Mouse (Mus musculus) heart, embryonic 11.5 days (tissue): ENCODE data around the gene Arhgap32. TPM values are rescaled to one million over a fixed set of nuclear protein-coding genes. Genes with fewer than 3 reads are reported as not detected.
"Not testable (repeated sequence)": the region's sequence is repeated elsewhere in the genome, so short reads cannot be mapped to it uniquely, and the experiment has no call there.

Source experiments
- ATAC-seq: fragments of 200-750 bp; cut with Nextera tagmentation; replicated peaks from 2 replicates; pipeline ENCODE4 v1.8.0; 2017; ENCODE audit warnings: moderate library complexity; ENCODE audit not compliant: insufficient number of reproducible peaks, low FRiP score, low TSS enrichment
- H3K27ac ChIP-seq: fragments of 300-500 bp; sonication (generic); 2 replicates; pipeline ENCODE4 v1.5.1; 2014; ENCODE audit warnings: mild to moderate bottlenecking, low read depth, low read length
- H3K27me3 ChIP-seq: fragments of 300-500 bp; sonication (generic); 2 replicates; pipeline ENCODE4 v1.6.1; 2014; ENCODE audit warnings: mild to moderate bottlenecking, low read length, mixed read lengths; ENCODE audit not compliant: control insufficient read depth, insufficient read depth
- H3K36me3 ChIP-seq: fragments of 300-500 bp; sonication (generic); 2 replicates; pipeline ENCODE4 v1.6.1; 2014; ENCODE audit warnings: mild to moderate bottlenecking, low read length, moderate library complexity, mixed read lengths; ENCODE audit not compliant: control insufficient read depth, insufficient read depth
- H3K4me1 ChIP-seq: fragments of 300-500 bp; sonication (generic); 2 replicates; pipeline ENCODE4 v1.6.1; 2014; ENCODE audit warnings: low read length; ENCODE audit not compliant: control insufficient read depth, insufficient read depth
- H3K4me2 ChIP-seq: fragments of 300-500 bp; sonication (generic); 2 replicates; pipeline ENCODE4 v1.6.1; 2014; ENCODE audit warnings: mild to moderate bottlenecking, moderate library complexity
- H3K4me3 ChIP-seq: fragments of 300-500 bp; sonication (generic); 2 replicates; pipeline ENCODE4 v1.5.1; 2014; ENCODE audit warnings: low read depth, low read length
- H3K9ac ChIP-seq: fragments of 300-500 bp; sonication (generic); 2 replicates; pipeline ENCODE4 v1.6.1; 2014; ENCODE audit warnings: mild to moderate bottlenecking, low read depth, low read length, moderate library complexity
- H3K9me3 ChIP-seq: fragments of 300-500 bp; sonication (generic); replicated peaks from 2 replicates; pipeline ENCODE4 v1.6.1; 2016; ENCODE audit warnings: low read length; ENCODE audit not compliant: control insufficient read depth
- WGBS: fragments of 180-500 bp; shearing (Covaris S2); extraction: QIAGEN DNeasy Blood & Tissue Kit; methylation state at CpG from one replicate; pipeline ENCODE4 v1.1.7; 2014; ENCODE audit not compliant: insufficient replicate concordance; 5-methylcytosine and 5-hydroxymethylcytosine counted together
- polyA plus RNA-seq: library from polyadenylated mRNA; unstranded; fragments of >200 nt; fragmentation: Nextera tagmentation; extraction: Ambion mirVana; gene quantifications from 2 replicates; pipeline ENCODE4 v1.2.1, GENCODE M21; 2014

Arhgap32 gene
- polyA plus RNA-seq, 1 experiment from 2014 or later, result 3.7 TPM

GRCm38 (mm10) chr9:32159724-32160123, 43.8 kb downstream of the Arhgap32 start:
- no peaks in the 10 kb centered on the region for H3K9me3 ChIP-seq
- H3K27me3 ChIP-seq, result no peaks in the 10 kb centered on the region
- H3K27ac ChIP-seq, result no peak overlapping the region
- no peak overlapping the region for H3K9ac ChIP-seq
- 67% methylated on average over 3 of the region's 3 CpGs for WGBS
- no peak overlapping the region for H3K4me3 ChIP-seq
- ATAC-seq, result no peak
- peaks cover 10% of the 10 kb centered on the region for H3K4me1 ChIP-seq
- no peaks in the 10 kb centered on the region for H3K36me3 ChIP-seq
- no peak overlapping the region for H3K4me2 ChIP-seq

DNA sequence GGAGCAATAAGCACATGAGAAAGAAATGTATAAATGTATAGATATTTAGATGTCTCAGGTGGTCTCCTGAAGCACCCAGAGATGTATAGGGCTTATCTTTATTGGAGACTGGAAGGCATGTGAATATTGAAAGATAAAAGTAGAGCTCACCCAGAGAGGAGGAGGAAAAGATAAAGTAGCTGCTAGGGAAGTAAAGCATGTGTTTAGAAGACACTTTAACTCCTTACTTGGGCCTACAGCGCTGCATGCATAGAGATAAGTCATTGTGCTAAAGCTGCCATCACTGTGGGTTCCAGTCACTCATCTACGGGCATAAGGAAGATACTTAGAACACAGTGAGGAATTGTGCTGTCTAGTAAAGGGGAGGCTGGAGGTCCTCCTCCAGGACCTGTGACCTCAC, 46.9 kb downstream of the Arhgap32 start:
- Histone ChIP-seq H3K4me1 (peaks cover 6% of the 10 kb centered on the region; the same call in 1 of the 2 replicates), H3K4me2 (no peak overlapping the region), H3K27ac (0 out of 2 replicates have a peak overlapping the region, but pooled peaks have one; percentile 15), H3K27me3 (no peaks in the 10 kb centered on the region), H3K4me3 (no peak overlapping the region), H3K9ac (no peak overlapping the region), H3K9me3 (no peaks in the 10 kb centered on the region), H3K36me3 (no peaks in the 10 kb centered on the region)
- 36% methylated on average over 2 of the region's 2 CpGs for WGBS
- ATAC-seq, result no peak

GRCm38 (mm10) chr9:32163820-32164219, 47.9 kb downstream of the Arhgap32 start:
- 90% methylated on average over 6 of the region's 6 CpGs for WGBS
- ATAC-seq, H3K4me1 ChIP-seq: not testable (repeated sequence)

DNA sequence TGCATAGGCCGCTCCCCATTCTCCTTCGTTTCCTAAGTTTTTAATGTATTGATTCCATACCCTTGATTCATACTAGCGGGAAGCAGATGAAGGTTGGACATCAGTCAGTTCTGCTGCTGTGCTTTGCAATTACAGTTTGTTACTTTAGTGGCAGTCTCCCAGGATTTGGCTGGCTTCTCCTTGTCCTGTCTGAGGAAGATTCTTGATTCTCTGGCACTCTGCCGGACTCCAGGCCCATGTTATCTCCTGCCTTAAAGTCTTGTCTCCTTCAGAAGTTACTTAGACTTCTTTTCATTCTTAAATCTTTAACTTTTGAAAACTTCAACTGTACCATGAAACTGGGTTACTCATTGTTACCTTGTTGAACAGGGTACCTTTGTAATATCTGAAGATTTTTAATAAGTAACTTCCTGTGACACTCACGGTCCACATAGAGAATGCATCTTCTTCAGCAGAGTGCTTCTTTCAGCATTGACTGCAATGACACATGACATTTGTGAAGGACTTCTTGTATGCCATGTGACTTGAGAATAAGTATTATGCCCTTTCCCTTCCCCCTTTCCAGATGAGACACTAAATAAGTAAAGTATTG, 52.7 kb downstream of the Arhgap32 start:
- 81% methylated on average over 5 of the region's 5 CpGs for WGBS

More at GRCm38 (mm10) chr9:32163820-32164219, 47.9 kb downstream of the Arhgap32 start:
- H3K36me3 ChIP-seq, H3K4me2 ChIP-seq, H3K27ac ChIP-seq, H3K27me3 ChIP-seq, H3K9me3 ChIP-seq, H3K4me3 ChIP-seq, H3K9ac ChIP-seq: not testable (repeated sequence)

GRCm38 (mm10) chr9:32170713-32171112, 54.8 kb downstream of the Arhgap32 start:
- no peak overlapping the region for H3K27ac ChIP-seq
- no peak overlapping the region for H3K4me3 ChIP-seq
- ATAC-seq, result no peak
- no peaks in the 10 kb centered on the region for H3K4me1 ChIP-seq
- no peaks in the 10 kb centered on the region for H3K36me3 ChIP-seq
- WGBS, result 79% methylated on average over 8 of the region's 8 CpGs
- H3K4me2 ChIP-seq, result no peak overlapping the region
- no peaks in the 10 kb centered on the region for H3K9me3 ChIP-seq
- no peaks in the 10 kb centered on the region for H3K27me3 ChIP-seq
- no peak overlapping the region for H3K9ac ChIP-seq

More for the DNA sequence above, 52.7 kb downstream of the Arhgap32 start:
- ATAC-seq, result no peak
- H3K9me3 ChIP-seq, result no peaks in the 10 kb centered on the region
- no peak overlapping the region for H3K4me2 ChIP-seq
- H3K27ac ChIP-seq, result no peak overlapping the region
- no peaks in the 10 kb centered on the region for H3K27me3 ChIP-seq
- no peaks in the 10 kb centered on the region for H3K36me3 ChIP-seq
- no peaks in the 10 kb centered on the region for H3K4me1 ChIP-seq
- no peak overlapping the region for H3K9ac ChIP-seq
- H3K4me3 ChIP-seq, result no peak overlapping the region

DNA sequence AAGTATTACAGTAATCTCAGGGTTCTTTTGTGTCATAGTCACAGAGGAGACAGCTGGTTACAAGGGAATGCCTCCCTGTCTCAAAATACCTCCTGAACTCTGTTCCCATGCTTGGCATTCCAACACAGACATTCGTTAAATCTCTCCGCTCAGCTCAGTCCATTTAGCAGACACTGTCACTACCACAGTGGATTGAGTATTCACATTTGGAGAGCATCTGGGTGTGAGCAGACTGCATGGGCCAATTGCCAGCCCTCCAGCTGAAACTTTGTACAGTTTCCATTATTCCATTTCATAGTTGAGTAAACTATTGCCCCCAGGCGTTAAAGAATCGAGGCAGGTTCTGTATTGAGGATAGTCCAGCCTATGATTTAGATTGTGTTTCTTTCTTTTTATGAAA, 60.7 kb downstream of the Arhgap32 start:
- Histone ChIP-seq H3K9me3 (no peaks in the 10 kb centered on the region), H3K4me2 (no peak overlapping the region), H3K4me3 (no peak overlapping the region), H3K4me1 (no peaks in the 10 kb centered on the region), H3K36me3 (no peaks in the 10 kb centered on the region), H3K27ac (no peak overlapping the region), H3K27me3 (no peaks in the 10 kb centered on the region), H3K9ac (no peak overlapping the region)
- ATAC-seq, result no peak
- WGBS, result 54% methylated on average over 4 of the region's 4 CpGs

DNA sequence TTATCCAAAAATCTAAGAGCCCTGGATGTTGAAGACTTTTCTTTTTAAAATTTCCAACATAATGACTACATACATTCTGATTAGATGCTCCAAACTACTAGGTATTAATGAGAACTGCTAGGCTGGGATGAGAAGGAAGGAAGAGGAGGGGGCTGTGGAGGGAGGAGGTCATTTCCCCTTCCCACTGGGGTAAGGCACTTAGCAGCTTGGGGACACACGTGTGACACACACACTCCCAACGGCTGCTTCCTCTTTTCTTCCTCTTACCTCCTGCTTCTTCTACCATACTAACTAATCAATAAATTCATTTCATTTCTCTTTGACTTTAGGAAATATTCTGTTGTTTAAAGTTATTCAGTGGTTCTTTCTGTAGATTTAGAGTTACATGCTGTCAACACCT, 65.2 kb downstream of the Arhgap32 start:
- Histone ChIP-seq H3K27me3 (no peaks in the 10 kb centered on the region), H3K9ac (no peak overlapping the region), H3K4me2 (no peak overlapping the region), H3K36me3 (peaks cover 2% of the 10 kb centered on the region; the same call in 1 of the 2 replicates), H3K4me3 (no peak overlapping the region), H3K9me3 (no peaks in the 10 kb centered on the region), H3K4me1 (no peaks in the 10 kb centered on the region), H3K27ac (no peak overlapping the region)
- 58% methylated on average over 2 of the region's 2 CpGs for WGBS
- ATAC-seq, result no peak

- Histone ChIP-seq H3K36me3 (peaks cover 2% of the 10 kb centered on the region; the same call in 1 of the 2 replicates), H3K9me3 (no peaks in the 10 kb centered on the region), H3K27ac (no peak overlapping the region), H3K4me1 (no peaks in the 10 kb centered on the region), H3K4me2 (no peak overlapping the region), H3K27me3 (no peaks in the 10 kb centered on the region), H3K4me3 (no peak overlapping the region), H3K9ac (no peak overlapping the region)
- 94% methylated on average over 2 of the region's 2 CpGs for WGBS
- ATAC-seq, result no peak
Measured at GRCm38 (mm10) chr9:32186489-32186888, 70.6 kb downstream of the Arhgap32 start.
